Mouse (Mus musculus): ENCODE measurements around the gene Fam131a. TPM values are rescaled to one million over a fixed set of nuclear protein-coding genes. Genes with fewer than 3 reads are reported as not detected.

The Fam131a gene
- 1.0 and 1.3 TPM in 2 replicates for total RNA-seq (2012; rRNA removed)
- 0.50 and 0.77 TPM in 2 replicates for total RNA-seq (2014; rRNA removed)
- polyA plus RNA-seq (2012; ENCODE audit: insufficient read length, low read depth): 0.67 and 1.4 TPM in 2 replicates

DNA sequence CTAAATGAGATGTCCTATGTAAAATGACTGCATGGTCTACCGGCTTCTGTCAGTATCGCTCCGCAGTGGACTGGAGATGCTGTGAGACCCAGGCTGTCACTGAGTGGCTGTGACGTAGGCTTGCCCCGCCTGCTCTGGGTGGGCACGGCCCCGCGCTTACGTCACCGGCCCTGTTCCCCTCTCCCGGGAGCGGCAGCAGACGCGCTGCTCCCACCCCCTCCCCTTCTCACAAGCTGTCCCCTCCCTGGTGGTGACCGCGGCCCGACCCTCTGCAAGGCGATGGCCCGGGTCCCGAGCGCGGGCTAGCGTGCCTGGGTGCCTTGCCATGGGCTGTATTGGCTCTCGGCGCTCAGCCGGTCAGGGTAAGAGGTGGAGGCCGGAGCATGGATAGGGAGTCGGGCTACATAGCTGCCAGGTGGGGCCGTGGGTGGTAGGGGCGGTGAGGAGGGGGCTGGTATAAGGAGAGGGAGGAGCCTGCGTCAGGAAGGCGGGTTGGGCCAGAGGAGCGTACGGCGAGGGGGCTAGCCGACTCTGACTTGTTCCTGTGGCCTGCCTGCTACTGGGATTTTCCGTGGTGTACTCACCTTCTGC lies at the start of gene Fam131a:
Gene Fam131a, plus strand, starts transcription at position 131 of the 591 bp plus-strand sequence.
- Histone ChIP-seq H3K4me3 (replicated peaks in 1 of 3; ENCODE audit: low read depth in 2 of 3, low read length in 2 of 3, poor library complexity in 1 of 3) (peak within 1 kb of the TSS; percentile 26 to 48 (median 31)), H3K36me3 (replicated peaks in 1 of 2; ENCODE audit: control insufficient read depth in 1 of 2, insufficient read depth in 1 of 2, low read length in 1 of 2) (peaks cover 39 to 63% of the 10 kb centered on the region in 2 experiments), H3K4me1 (ENCODE audit: control insufficient read depth in 1 of 2, insufficient read depth in 2 of 2) (peaks cover 0 to 33% of the 10 kb centered on the region in 2 experiments; a peak in 2 of 4 replicates), H3K27me3 (replicated peaks) (no peaks in the 10 kb centered on the region), H3K27ac (ENCODE audit: insufficient read depth, low read depth) (no peak within 1 kb of the TSS), H3K4me2 (ENCODE audit: insufficient read depth, low read depth, poor library complexity, severe bottlenecking) (no peak within 1 kb of the TSS), H3K79me2 (replicated peaks; ENCODE audit: control insufficient read depth, extremely low read depth, insufficient read depth, poor library complexity, severe bottlenecking) (no peaks in the 10 kb centered on the region), H3K9me3 (replicated peaks; ENCODE audit: low read length) (no peaks in the 10 kb centered on the region), H3K9ac (ENCODE audit: insufficient read depth, low read depth) (no peak within 1 kb of the TSS)
- in situ Hi-C loops (cut with MboI; ENCODE audit: low pct_ligation_motif_present, low pct_unique_long_range_greater_than_20kb, low sequenced_read_pairs): no loop called here
- dilution Hi-C loops (cut with MboI; ENCODE audit: extremely low pct_ligation_motif_present, extremely low pct_unique_long_range_greater_than_20kb, low sequenced_read_pairs): no loop called here
- TF ChIP-seq MAZ (IDR thresholded peaks at IDR 0.05; ENCODE audit: low read depth, low read length): no peak
- peak; percentile 54; the same call in 1 of the 2 replicates for TF ChIP-seq POLR2A (IDR thresholded peaks at IDR 0.05; ENCODE audit: low read depth, low read length)
- no peak for TF ChIP-seq USF1 (IDR thresholded peaks at IDR 0.05; ENCODE audit: low read depth, low read length)
- no peak; the same call in 1 of the 2 replicates for TF ChIP-seq POLR2AphosphoS2 (IDR thresholded peaks at IDR 0.05; ENCODE audit: low read depth, low read length)
- TF ChIP-seq KAT2A (IDR thresholded peaks at IDR 0.05; ENCODE audit: insufficient replicate concordance, low read length): no peak
- no peak for TF ChIP-seq NRF1 (IDR thresholded peaks at IDR 0.05; ENCODE audit: low read depth, low read length)
- DNase-seq (ENCODE audit: extremely low read depth): peak; percentile 73

DNA sequence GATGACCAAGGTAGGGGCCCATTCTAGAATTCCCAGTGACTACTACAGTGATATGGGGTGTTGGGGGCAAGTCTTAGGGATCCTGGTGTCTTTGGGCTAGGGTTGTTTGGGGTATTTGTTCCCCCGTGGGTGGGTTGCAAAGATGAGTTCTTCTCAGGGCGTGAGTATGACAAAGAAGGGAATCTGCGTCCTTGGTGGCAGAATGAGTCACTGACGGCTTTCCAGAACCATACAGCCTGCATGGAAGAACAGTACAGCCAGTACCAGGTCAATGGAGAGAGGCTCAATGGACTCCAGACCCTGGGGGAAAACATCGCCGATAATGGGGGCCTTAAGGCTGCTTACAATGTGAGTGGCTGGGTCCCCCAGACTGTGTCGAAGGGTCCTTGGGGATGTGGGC lies 49.1 kb upstream of the Fam131a start:
- DNase-seq (ENCODE audit: extremely low read depth): no peak
- no peaks in the 10 kb centered on the region for H3K36me3 ChIP-seq (replicated peaks in 1 of 2; ENCODE audit: control insufficient read depth in 1 of 2, insufficient read depth in 1 of 2, low read length in 1 of 2)
- TF ChIP-seq MXI1 (IDR thresholded peaks at IDR 0.05; ENCODE audit: low read depth, low read length): no peak
- TF ChIP-seq USF2 (conservative IDR thresholded peaks at IDR 0.05; ENCODE audit: low read depth, low read length): no peak
- TF ChIP-seq JUN (IDR thresholded peaks at IDR 0.05; ENCODE audit: insufficient read depth, low read depth, low read length): no peak
- TF ChIP-seq GABPA (IDR thresholded peaks at IDR 0.05; ENCODE audit: insufficient replicate concordance, low read depth, low read length): no peak
- TF ChIP-seq SMC3 (IDR thresholded peaks at IDR 0.05; ENCODE audit: low read depth, low read length): no peak
- TF ChIP-seq BHLHE40 (IDR thresholded peaks at IDR 0.05; ENCODE audit: low read depth, low read length): no peak
- no peak for TF ChIP-seq MAFK (IDR thresholded peaks at IDR 0.05; ENCODE audit: insufficient replicate concordance, low read length)
- no peak overlapping the region for H3K9ac ChIP-seq (ENCODE audit: insufficient read depth, low read depth)
- H3K4me2 ChIP-seq (ENCODE audit: insufficient read depth, low read depth, poor library complexity, severe bottlenecking): no peak overlapping the region
- peaks cover 3 to 15% of the 10 kb centered on the region in 2 experiments for H3K4me1 ChIP-seq (ENCODE audit: control insufficient read depth in 1 of 2, insufficient read depth in 2 of 2)
- H3K4me3 ChIP-seq (replicated peaks in 1 of 3; ENCODE audit: low read depth in 2 of 3, low read length in 2 of 3, poor library complexity in 1 of 3): no peak overlapping the region
- dilution Hi-C loops (cut with MboI; ENCODE audit: extremely low pct_ligation_motif_present, extremely low pct_unique_long_range_greater_than_20kb, low sequenced_read_pairs) (no loop called here), in situ Hi-C loops (cut with MboI; ENCODE audit: low pct_ligation_motif_present, low pct_unique_long_range_greater_than_20kb, low sequenced_read_pairs) (loop anchor here (10.0 kb wide), 1 partner anchor 139 kb away; no protein-coding TSS in a partner anchor)
- no peaks in the 10 kb centered on the region for H3K79me2 ChIP-seq (replicated peaks; ENCODE audit: control insufficient read depth, extremely low read depth, insufficient read depth, poor library complexity, severe bottlenecking)
- no peaks in the 10 kb centered on the region for H3K9me3 ChIP-seq (replicated peaks; ENCODE audit: low read length)
- H3K27ac ChIP-seq (ENCODE audit: insufficient read depth, low read depth): no peak overlapping the region
- no peaks in the 10 kb centered on the region for H3K27me3 ChIP-seq (replicated peaks)
